Mouse (Mus musculus) lung, postnatal 10 days (tissue): ENCODE measurements around the gene Trpm4.

Source experiments
- DNase-seq: peaks from one replicate; pipeline ENCODE4 v3.0.0; 2021

Gene Trpm4

GRCm38 (mm10) chr7:45346905-45347304, 13.3 kb upstream of the Trpm4 start:
- no peak for DNase-seq

GRCm38 (mm10) chr7:45343543-45343942, 10.0 kb upstream of the Trpm4 start:
- DNase-seq: no peak

- DNase-seq: no peak
Measured at GRCm38 (mm10) chr7:45342081-45342480, 8.5 kb upstream of the Trpm4 start.

- DNase-seq: peak; percentile 94
Measured at GRCm38 (mm10) chr7:45341303-45341702, 7.7 kb upstream of the Trpm4 start.

GRCm38 (mm10) chr7:45340669-45341068, 7.1 kb upstream of the Trpm4 start:
- peak; percentile 75 for DNase-seq

- no peak for DNase-seq
Measured at GRCm38 (mm10) chr7:45340066-45340442, 6.5 kb upstream of the Trpm4 start.

- peak; percentile 82 for DNase-seq
Measured at GRCm38 (mm10) chr7:45339410-45340065, 6.0 kb upstream of the Trpm4 start.

GRCm38 (mm10) chr7:45338161-45338911, 4.8 kb upstream of the Trpm4 start:
- DNase-seq: peak; percentile 71

- no peak for DNase-seq
Measured at GRCm38 (mm10) chr7:45337469-45337868, 3.9 kb upstream of the Trpm4 start.

GRCm38 (mm10) chr7:45336319-45336718, 2.7 kb upstream of the Trpm4 start:
- no peak for DNase-seq

GRCm38 (mm10) chr7:45335056-45335455, 1.5 kb upstream of the Trpm4 start, which contains the start of gene Hrc:
Gene Hrc (plus strand): TSS chr7:45335290.
- DNase-seq: no peak

GRCm38 (mm10) chr7:45334605-45335004, 1.0 kb upstream of the Trpm4 start:
- DNase-seq: no peak

- peak; percentile 83 for DNase-seq
Measured at GRCm38 (mm10) chr7:45332685-45333425, 725 bp downstream of the Trpm4 start.

- no peak for DNase-seq
Measured at GRCm38 (mm10) chr7:45331502-45331901, 2.1 kb downstream of the Trpm4 start.

- DNase-seq: no peak
Measured at GRCm38 (mm10) chr7:45328841-45329475, 4.6 kb downstream of the Trpm4 start.

GRCm38 (mm10) chr7:45325800-45326199, 7.8 kb downstream of the Trpm4 start:
- no peak for DNase-seq

- no peak for DNase-seq
Measured at GRCm38 (mm10) chr7:45323069-45323468, 10.5 kb downstream of the Trpm4 start.

- no peak for DNase-seq
Measured at GRCm38 (mm10) chr7:45322245-45322644, 11.3 kb downstream of the Trpm4 start.

GRCm38 (mm10) chr7:45316536-45316935, 17.0 kb downstream of the Trpm4 start:
- no peak for DNase-seq

GRCm38 (mm10) chr7:45315182-45315701, 18.3 kb downstream of the Trpm4 start:
- DNase-seq: no peak

- DNase-seq: no peak
Measured at GRCm38 (mm10) chr7:45313495-45313894, 20.1 kb downstream of the Trpm4 start.

GRCm38 (mm10) chr7:45312686-45313453, 20.7 kb downstream of the Trpm4 start:
- no peak for DNase-seq
